Mouse (Mus musculus): Measurements from ENCODE around the gene BC049715. TPM values are rescaled to one million over a fixed set of nuclear protein-coding genes. Genes with fewer than 3 reads are reported as not detected.
"Not testable (repeated sequence)": the region's sequence is repeated elsewhere in the genome, so short reads cannot be mapped to it uniquely, and the experiment has no call there.

The BC049715 gene
- total RNA-seq (2022), result 1 to 10 TPM in 1 of 4 experiments, under 1 TPM in 3; 0.51 to 1.3 (median 0.97) TPM

DNA sequence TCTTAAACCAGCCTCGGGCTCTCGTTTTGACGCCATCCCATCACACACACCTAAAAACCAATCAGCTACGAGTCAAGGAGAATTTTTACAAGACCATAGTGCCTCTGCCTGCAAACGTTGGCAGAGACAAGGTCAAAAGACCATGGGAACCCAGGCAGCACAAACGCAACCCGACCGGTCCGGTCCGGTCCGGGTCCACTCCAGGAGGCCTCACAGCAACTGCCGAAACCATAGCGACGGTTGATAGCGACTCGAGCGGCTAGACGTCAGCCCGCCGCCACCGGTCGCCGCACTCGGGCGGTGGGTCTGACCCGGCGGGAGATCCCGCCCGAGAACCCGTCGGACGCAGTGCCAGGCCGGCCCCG lies at the start of gene BC049715:
Gene BC049715, plus strand, starts transcription at position 111 of the 365 bp plus-strand sequence.
- DNase-seq, result no peak

DNA sequence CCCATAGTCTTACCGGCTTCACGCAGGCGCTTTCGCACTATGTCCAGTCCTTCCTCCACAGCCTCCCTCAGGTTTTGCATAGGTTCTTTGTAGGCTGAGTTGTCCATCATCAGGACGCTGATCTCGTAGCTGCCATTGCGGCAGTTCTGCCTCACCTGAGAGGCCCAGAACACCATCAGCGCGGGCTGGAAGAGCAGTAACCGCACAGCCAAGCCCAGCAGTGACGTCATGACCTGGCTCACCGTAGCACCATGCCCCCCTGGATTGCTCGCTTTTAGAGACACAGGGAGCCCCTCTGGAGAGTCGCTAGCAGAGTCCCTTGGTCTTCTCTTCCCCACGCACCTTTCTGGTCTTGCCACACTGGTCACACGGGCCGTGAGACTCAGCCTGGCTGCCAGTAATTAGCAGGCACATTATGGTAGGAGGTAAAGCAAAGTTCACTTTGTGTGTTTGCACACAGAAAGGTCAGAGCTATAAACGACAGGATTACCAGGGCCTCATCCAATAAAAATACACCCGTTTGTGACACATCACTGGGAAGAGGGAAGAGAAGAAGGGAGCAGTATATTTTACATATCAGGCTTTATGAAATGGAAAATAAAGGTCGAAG lies 45.9 kb upstream of the BC049715 start, which contains the start of gene Gucy2c:
Gene Gucy2c, minus strand, starts transcription at position 389 of the 610 bp plus-strand sequence.
- DNase-seq, result no peak

DNA sequence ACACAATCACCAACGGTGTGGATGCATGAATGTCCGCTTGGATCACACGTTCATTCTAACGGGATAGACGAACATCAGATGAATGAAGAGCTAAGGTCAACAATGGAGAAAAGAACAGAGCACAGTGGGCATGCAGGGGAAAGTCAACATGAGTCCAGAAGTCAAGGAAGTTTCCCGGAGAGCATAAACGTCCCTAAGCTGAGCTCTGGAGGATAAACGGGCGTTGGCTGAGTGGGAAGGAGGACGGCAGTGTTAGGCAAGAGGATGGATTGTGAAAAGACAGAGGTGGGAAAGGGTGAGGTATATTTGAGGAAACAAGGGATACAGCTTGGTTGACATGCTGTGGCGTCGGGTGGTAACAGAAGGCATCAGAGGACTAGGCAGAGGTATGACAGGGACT lies 45.3 kb upstream of the BC049715 start:
- no peak for DNase-seq

DNA sequence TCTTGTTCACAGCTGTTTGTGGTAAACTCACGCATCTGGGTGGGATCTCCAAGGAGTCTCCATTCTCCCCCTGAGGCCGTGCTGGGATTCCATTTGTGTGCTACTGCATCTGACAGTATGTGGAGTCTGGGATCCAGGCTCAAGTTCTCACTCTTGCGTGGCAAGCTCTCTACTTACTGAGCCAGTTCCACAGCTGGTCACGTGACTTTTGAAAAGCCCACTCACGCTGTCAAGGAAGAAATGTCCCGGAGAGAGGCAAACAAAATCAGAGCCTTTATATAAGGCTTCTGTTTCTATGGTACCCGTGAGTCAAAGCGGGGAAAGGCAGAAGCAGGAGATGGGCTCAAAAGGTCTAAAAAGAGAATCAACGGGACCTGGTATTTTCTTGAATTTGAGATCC lies 44.7 kb upstream of the BC049715 start:
- DNase-seq, result no peak

DNA sequence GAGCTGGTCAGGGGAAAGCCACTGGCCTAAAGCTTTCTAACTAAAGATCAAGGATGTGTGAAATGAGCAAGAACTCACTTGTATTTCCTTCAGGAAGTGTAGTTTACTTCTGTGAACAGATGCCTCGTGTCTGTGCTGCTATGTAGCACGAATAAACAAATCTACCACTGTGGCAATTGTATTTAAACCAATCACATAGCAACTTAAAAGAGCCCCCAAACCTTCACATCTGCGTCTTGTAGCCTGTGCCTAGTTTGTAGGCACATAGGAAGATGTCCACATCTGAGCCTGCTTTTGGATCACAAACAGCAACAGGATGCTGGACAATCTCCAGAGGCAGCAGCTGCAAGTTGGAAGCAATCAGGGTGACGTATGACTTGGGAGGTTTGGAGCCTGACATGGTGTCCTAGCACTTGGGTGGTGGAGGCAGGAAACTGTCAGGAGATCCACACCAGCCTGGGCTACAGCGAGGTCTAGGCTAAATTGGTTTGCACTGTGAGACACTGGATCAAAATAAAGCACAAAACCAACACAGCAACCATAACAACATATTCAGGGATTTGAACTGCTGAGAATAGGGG lies 37.9 kb upstream of the BC049715 start:
- DNase-seq, result no peak

DNA sequence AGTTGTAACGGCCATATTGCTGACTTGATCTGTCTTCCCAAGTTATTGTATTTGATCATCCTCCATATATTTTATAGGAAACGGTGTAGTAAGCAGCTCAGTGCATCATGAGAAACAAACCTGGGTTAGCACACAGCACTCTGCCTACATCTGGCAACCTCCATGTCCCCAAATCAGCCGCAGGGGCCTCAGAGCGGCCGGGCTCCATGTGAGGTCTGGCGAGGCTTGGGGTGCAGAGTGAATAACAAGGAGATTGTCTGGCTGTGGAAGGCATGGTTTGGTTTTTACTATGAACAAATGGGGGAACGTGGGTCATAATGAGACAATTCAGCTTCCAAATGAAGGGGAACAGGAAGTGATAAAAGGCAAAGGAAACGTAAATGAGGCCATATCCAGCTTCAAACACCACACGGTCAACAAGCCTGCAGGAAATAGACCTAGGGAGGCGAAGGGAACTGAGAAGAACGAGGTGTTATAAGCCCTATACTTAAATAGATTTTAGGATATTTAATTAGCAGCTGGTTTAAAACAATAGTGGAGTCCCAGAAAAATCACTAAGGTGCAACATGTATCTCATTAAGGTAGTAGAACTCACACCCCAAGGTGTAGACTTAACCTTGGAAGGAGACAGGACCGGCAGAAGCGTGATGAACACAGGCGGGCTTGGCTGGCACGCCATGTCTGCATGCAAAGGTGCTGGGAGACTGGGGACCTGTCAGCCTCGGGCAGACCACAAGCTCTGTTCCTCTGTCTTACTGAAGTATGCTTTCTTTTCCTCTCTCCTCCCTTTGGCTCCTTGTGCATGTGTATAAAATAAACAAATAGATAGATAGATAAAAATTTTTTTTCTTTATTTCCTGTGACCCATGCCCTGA lies 34.3 kb upstream of the BC049715 start:
- no peak for DNase-seq

DNA sequence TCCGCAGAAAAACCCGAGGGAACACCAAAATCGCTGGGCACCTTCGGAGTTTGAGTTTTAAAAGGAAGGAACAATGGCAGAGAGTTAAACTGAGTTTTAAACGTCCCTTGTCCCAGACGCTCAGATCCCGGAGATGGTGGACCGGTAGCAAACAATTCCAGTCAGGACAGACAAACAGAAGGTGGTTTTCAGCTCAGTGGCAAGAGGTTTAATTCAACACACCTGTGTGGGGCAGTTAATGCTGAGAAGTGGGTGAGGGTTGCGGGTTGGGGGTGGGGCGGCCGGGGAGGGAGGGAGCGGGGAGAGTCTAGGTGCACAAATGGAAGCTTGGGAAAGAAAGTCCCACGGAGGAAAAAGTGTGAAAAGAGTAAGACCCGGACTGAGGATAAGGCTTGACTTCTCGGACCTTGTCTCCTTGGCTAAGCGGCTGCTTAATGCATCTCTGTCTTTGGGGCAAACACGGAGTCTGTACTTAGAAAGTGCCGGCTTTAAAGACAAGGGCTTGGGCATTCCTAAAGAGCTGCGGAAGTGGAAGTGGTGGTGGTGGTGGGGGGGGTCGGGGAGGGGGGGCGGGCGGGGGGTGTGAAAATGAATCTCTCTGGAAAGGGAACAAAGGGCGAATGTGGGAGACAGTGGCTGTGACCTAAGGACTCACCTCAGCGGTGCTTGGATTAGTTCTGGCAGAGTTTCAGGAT lies 33.4 kb upstream of the BC049715 start:
- no peak for DNase-seq

DNA sequence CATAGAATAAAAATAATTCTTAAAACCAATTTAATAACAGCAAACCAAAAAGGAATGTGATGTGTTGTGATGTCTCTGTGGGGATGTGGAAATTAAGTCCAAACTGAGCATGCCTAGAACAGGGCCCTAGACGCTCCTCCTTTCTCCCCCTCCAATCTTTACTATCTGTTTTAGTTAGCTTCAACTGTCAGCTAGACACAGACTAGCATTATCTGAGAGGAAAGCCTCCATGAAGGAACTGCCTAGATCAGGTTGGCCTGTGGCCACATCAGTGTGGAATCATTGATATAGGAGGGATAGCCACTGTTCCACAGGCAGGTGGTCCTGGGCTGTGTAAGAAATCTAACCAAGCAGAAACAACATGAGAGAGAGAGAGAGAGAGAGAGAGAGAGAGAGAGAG lies 32.3 kb upstream of the BC049715 start:
- DNase-seq, result no peak

DNA sequence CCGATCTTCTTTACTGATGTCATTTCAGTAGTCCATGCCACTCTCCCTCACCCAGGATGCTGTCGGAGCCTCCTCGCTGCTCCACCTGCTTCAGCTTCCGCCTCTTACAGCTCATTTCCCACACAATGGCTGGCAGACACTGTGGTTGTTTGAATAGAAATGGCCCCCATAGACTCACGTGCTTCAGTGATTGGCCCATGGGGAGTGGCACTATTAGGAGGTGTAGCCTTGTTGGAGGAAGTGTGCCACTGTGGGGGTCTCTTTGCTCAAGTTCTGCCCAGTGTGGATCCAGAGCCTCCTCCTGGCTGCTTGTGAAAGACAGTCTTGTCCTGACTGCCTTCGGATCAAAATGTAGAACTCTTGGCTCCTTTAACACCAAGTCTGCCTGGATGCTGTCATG lies 31.6 kb upstream of the BC049715 start:
- no peak for DNase-seq

DNA sequence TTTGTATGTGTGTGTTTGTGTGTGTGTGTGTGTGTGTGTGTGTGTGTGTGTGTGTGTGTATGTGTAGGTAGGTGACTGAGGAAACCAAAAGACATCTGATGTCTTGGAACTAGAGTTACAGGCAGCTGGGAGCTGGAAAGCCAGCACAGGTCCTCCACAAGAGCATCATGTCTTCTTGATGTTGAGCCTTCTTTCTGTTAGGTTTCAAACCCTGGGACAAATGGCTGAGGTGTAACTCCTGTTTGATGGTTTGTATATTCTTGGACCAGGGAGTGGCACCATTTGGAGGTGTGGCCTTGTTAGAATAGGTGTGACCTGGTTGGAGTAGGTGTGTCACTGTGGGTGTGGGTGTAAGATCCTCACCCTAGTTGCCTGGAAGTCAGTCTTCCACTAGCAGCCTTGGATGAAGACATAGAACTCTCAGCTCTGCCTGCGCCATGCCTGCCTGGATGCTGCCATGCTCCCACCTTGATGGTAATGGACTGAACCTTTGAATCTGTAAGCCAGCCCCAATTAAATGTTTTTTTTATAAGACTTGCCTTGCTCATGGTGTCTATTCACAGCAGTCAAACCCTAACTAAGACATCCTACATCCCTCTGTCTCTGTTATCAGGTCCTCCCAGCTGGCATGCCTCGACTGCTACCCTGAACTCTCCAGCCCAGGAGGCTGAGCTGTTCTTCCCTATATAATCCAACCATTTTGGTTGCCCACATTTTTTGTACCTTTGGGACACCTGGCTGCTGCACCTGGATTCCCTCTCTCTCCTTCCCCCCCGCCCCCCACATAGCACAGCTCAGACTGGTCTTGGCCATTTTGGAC lies 29.3 kb upstream of the BC049715 start:
- DNase-seq, result not testable (repeated sequence)

DNA sequence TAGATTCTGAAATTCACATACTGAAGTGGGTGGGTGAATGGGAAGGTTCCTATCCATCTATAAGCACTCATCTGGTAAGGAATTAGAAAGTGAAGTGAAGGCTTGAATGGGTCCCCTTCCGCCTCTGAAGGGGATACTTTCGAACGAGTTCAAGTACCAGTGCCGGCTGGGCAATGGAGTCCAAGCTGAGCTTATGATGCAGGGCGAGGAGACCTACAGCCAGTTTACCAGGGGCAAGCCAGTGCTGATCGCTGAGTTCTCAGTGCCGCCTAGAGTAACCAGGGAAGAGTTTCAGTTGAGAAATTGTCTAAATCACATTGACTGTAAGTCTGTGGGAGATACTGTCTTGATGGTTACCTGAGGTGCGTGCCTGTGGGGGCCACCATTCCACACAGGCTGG lies 26.7 kb upstream of the BC049715 start:
- DNase-seq, result no peak

DNA sequence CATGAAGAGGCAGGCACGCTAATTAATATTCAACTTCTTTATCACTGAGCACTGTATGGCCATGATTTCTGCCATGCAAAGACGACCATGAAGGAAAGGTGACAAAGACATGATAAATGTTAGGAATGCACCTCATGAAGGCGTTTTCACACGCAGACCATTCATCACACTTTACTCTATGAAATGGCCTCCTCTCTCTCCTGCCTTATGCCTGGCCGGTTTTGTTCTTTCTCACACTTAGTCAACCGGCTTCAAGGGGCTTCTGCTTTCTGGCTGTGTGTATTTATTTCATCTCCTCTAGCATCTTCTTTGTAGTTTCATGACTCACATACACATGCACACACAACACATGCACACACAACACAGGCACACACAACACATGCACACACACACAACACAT lies 26.2 kb upstream of the BC049715 start:
- no peak for DNase-seq

DNA sequence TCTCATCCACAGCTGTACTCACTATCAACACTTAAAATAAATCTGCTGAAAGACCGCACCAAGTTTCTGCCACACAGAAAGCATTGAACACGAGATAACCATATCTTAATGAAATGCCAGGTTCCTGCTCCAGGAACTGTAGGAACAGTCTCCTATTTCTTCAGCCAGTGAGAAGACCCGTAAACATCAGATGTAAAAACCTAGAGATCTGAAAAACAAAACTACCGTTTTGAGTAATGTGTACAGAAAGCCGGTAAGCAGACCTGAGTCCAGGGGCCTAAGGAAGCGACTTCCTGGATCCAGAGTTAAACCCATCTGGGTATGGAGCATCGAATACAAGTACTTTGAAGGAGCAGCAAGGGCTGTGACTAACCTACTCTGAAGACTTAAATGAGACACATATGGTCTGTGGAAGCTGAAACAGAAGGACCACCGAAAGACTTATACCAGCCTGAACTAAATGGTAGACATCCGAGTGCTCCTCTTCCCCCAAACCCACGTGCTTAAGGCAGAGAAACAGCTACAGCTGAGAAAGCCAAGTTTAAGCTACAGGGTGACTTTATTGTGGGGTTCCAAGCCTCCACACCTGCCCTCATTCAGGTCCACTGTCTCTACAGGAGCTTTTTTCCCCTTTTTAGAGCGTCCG lies 24.2 kb upstream of the BC049715 start:
- DNase-seq, result no peak

DNA sequence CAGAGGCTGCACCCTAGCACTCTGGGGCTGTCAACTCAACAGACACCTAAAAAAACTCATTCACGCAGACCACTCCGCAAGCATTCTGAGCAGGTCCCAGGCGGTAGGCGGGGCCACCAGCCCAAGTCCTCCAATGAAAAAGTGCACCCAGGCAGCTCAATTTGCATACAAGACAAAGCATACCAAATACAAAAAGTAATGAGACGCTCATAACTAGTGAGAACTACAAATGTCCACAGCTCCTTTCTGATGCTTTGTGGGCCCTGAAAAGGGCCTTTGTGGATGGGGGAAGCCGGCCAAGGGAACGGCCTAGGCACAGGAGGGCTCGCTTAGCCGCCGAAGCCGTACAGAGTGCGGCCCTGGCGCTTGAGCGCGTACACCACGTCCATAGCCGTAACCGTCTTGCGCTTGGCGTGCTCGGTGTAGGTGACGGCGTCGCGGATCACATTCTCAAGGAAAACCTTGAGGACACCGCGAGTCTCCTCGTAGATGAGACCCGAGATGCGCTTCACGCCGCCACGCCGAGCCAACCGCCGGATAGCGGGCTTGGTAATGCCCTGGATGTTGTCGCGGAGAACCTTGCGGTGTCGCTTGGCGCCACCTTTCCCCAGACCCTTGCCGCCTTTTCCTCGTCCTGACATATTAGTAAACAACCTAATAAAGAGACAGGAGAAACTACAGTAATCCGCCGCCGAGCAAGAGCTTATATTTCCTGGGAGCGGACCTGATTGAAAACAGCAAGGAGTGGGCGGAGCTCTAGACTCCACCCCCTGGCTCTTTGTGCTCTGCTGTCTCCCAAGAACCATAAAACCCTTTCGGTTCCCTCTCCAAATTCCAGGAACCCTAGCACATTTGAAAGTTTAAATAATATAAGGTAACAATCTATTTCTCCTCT lies 23.4 kb upstream of the BC049715 start, which contains the start of gene Hist4h4:
Gene Hist4h4, minus strand, starts transcription at position 677 of the 895 bp plus-strand sequence.
- DNase-seq, result peak; percentile 92

DNA sequence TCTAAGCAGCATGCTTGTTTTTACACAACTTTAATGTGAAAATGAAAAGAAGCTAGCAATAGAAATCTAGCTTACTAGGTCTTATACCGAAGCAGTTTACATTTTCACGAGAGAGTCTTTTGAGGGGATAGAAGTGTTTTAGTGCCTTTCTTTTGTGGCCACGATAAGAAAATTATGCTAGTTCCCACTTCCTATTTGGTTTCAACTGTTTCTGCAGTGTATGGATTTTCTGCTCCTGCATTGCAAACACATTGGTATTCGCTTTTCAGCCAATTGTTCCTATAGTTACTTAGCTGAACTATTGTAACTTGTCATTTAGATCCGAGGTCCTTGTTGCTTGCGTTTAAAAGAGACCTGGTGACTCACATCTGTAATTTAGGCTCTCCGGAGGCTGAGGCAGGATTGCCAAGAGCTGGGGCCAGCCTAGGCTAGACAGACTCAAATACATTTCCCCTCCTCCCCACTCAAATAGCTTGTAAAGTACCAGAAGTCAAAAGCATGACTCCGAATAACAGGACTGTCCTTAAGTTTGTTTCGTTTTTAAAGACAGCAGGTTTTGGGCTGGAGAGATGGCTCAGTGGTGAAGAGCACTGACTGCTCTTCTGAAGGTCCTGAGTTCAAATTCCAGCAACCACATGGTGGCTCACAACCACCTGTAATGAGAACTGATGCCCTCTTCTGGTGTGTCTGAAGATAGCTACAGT lies 22.6 kb upstream of the BC049715 start:
- DNase-seq, result no peak

DNA sequence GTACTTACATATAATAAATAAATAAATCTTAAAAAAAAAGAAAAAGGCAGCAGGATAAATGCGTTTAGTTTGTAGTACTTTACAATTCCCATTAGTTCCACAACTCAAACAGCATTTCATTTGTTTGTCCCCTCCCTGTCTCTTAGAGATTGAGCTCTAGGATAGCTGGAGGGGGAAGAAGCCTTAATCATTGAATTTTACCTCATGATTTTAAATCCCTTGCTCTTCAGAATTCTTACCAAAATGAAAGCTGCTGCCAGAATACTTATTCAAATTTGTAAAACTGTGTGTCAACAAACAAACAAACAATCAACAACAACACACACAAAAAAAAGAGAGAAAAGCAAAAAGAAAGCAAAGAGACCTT lies 22.0 kb upstream of the BC049715 start:
- no peak for DNase-seq

DNA sequence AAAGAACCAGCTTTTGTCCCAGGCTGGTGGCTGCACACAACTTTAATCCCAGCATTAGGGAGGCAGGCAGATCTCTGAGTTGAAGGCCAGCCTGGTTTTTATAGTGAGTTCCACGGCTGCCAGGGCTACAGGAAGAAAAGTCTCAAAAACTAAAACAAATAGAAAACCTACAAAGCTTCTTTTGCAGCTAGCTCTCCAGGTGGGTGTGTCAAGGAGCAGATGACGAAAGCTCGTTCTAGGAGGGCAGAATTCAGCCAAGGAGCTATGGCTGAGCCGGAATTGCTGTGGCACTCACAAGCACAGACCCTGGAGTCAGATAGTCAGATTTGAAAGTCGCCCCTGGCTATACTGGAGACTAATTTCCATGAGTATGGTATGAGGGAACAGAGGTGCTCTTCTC lies 20.6 kb upstream of the BC049715 start:
- no peak for DNase-seq

DNA sequence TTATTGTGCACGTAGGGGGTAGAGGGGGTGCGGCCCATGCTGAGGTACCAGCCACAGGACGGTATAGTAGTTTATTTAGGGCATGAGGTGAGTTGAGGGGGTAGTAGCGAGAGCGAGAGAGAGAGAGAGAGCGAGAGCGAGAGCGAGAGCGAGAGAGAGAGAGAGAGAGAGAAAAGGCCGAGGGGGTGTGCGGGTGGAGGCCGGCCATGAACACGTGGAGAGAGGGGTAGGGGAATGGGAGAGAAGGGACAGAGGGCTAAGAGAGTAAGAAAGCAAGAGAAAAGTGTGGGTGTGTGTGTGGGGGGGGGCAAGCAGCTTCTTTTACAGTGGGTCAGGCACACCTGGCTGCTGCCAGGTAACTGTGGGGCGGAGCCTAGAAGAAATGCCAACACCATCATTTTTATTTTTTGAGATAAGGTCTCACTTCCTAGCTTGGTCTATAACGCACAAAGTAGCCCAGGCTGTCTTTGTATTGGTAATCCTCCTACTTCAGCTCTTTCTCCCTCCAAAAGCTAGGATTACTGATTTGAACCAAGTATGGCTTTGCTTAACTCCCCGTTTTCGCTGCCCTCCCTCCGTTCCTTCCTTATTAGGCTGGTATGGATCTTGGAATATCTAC lies 19.9 kb upstream of the BC049715 start:
- no peak for DNase-seq

DNA sequence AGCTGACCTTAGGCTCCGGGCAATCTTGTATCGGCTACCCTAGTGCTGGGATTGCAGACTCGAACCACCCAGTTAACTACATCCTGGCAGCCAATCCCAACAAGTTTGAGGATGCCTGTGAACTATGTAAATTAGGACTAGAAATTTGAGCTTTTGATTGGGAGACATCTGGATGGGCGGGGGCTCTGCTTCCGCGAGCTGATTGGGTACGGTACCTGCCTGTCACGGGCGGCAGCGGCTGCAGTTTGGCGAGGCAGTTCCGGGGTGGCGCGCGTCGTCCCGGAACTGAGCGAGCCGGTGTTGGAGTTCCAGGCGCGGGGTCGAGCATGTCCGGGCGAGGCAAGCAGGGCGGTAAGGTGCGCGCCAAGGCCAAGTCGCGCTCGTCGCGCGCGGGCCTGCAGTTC lies 19.4 kb upstream of the BC049715 start, which contains the start of gene H2afj:
Gene H2afj, plus strand, starts transcription at position 231 of the 404 bp plus-strand sequence.
- peak; percentile 97 for DNase-seq
